Mouse (Mus musculus): Measurements from ENCODE around the gene D630003M21Rik. TPM values are rescaled to one million over a fixed set of nuclear protein-coding genes. Genes with fewer than 3 reads are reported as not detected.

D630003M21Rik gene
- polyA plus RNA-seq, 1 experiment, result 2.8 TPM

DNA sequence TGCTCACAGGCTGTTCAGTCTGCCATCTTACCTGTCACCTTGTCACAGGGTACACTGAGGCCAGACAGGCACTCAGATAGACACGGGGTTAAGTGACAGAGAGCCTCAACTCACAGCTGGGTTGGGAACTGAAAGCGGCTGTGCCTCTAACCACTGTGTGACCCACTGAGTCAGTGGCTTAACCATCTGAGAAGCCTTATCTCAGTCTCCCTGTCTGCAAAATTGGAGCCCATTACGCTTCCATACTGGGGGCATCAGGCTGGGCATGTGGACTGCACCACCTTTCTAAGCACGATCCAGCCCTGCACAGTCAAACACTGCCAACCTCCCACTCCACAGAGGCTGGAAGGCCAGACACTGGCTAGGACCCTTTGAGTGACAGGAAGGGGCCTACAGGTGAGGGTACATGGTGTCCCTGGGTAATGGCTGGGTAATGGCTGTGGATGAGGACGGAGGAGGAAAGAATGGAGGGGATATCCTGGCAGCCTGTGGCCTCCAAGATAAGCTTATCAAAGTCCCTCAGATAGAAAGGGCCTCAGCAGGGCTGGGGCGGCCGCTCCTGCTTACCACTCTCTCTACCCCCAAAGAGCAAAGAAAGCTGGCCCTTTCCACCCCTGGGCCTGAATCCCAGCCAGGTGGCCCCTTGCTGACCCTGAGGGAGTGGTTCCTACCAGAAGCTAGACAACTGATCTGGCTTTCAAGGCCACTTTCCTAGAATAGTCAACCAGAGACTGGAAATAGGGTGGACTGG is 87.2 kb downstream of the D630003M21Rik start:
- Histone ChIP-seq H3K36me3 (ENCODE audit: control insufficient read depth, insufficient read depth, low read length) (no peaks in the 10 kb centered on the region), H3K4me1 (ENCODE audit: control insufficient read depth, insufficient read depth, low read length) (peaks cover 2% of the 10 kb centered on the region; the same call in 1 of the 2 replicates), H3K27me3 (ENCODE audit: control insufficient read depth, insufficient read depth, low read length) (no peaks in the 10 kb centered on the region), H3K27ac (ENCODE audit: control insufficient read depth, insufficient read depth, low read depth, low read length) (no peak overlapping the region), H3K4me3 (ENCODE audit: control insufficient read depth, low read depth, low read length) (no peak overlapping the region)
- TF ChIP-seq CTCF (IDR thresholded peaks at IDR 0.05; ENCODE audit: control insufficient read depth, insufficient read depth, insufficient replicate concordance, low read depth, low read length) (no peak), POLR2A (IDR thresholded peaks at IDR 0.05; ENCODE audit: control insufficient read depth, low read depth, low read length) (no peak)

DNA sequence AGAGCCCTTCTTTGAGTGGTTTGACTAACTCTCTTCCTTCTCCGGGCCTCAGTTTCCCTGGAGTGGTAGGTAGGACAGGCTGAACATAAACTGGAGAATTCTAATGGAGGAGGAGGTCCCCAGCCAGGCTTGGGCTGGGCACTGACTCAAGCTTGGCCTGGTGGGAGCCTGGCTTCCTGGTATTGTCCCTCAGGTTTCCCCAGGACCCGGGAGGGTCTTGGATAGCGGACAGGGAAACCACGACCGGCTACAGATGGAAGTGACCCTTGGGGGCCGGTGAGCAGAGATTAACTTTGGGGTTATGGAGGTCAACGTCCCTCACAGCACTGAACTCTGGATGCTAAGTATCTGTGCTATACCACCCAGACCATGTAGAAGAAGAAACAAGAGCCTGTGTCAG is 87.8 kb downstream of the D630003M21Rik start:
- H3K4me3 ChIP-seq (ENCODE audit: control insufficient read depth, low read depth, low read length), result no peak overlapping the region
- H3K27ac ChIP-seq (ENCODE audit: control insufficient read depth, insufficient read depth, low read depth, low read length), result no peak overlapping the region
- H3K27me3 ChIP-seq (ENCODE audit: control insufficient read depth, insufficient read depth, low read length), result no peaks in the 10 kb centered on the region
- no peaks in the 10 kb centered on the region for H3K36me3 ChIP-seq (ENCODE audit: control insufficient read depth, insufficient read depth, low read length)
- TF ChIP-seq CTCF (IDR thresholded peaks at IDR 0.05; ENCODE audit: control insufficient read depth, insufficient read depth, insufficient replicate concordance, low read depth, low read length) (no peak), POLR2A (IDR thresholded peaks at IDR 0.05; ENCODE audit: control insufficient read depth, low read depth, low read length) (no peak)
- H3K4me1 ChIP-seq (ENCODE audit: control insufficient read depth, insufficient read depth, low read length), result peaks cover 2% of the 10 kb centered on the region; the same call in 1 of the 2 replicates

DNA sequence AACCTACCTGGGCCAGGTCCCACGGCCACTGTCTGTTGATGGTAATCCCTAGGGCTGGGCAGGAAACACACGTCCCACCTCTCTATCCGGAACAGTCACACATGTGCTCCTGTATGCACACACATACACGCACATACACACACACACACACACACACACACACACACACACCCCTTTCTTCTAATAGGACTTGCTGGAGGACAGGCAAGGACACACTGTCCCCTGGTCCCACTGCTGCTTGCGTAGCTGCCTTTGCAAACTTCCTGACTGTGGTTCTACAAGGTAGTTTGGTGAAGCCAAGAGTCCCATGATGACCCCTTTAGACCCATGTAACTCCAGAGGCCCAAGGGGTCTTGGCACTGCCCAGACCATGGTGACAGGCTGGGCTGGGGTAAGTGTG is 88.4 kb downstream of the D630003M21Rik start:
- Histone ChIP-seq H3K27ac (ENCODE audit: control insufficient read depth, insufficient read depth, low read depth, low read length) (no peak overlapping the region), H3K27me3 (ENCODE audit: control insufficient read depth, insufficient read depth, low read length) (no peaks in the 10 kb centered on the region), H3K4me1 (ENCODE audit: control insufficient read depth, insufficient read depth, low read length) (peaks cover 2% of the 10 kb centered on the region; the same call in 1 of the 2 replicates), H3K36me3 (ENCODE audit: control insufficient read depth, insufficient read depth, low read length) (no peaks in the 10 kb centered on the region), H3K4me3 (ENCODE audit: control insufficient read depth, low read depth, low read length) (no peak overlapping the region)
- TF ChIP-seq CTCF (IDR thresholded peaks at IDR 0.05; ENCODE audit: control insufficient read depth, insufficient read depth, insufficient replicate concordance, low read depth, low read length) (no peak), POLR2A (IDR thresholded peaks at IDR 0.05; ENCODE audit: control insufficient read depth, low read depth, low read length) (no peak)

DNA sequence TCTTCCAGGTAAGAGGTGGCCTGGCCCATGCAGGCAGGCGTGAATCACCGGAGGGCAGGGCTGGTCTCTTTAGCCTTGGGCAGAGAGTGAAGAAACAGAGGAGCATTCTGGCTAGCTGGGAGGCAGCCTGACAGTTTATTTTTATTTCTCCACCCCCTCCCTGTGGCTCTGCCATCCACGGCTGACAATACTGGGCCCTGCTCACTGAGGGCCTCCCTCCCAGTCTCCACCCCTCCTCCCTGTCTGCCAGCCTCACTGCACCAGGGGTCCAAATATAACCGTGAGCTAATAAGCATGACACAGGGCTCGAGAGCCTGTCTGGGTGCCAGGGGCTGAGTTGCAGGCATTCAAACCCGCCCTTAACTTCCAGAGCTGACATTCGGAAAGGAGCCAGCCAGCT is 89.4 kb downstream of the D630003M21Rik start:
- TF ChIP-seq CTCF (IDR thresholded peaks at IDR 0.05; ENCODE audit: control insufficient read depth, insufficient read depth, insufficient replicate concordance, low read depth, low read length) (no peak), POLR2A (IDR thresholded peaks at IDR 0.05; ENCODE audit: control insufficient read depth, low read depth, low read length) (no peak)
- Histone ChIP-seq H3K36me3 (ENCODE audit: control insufficient read depth, insufficient read depth, low read length) (no peaks in the 10 kb centered on the region), H3K4me1 (ENCODE audit: control insufficient read depth, insufficient read depth, low read length) (peaks cover 2% of the 10 kb centered on the region; the same call in 1 of the 2 replicates), H3K27me3 (ENCODE audit: control insufficient read depth, insufficient read depth, low read length) (no peaks in the 10 kb centered on the region), H3K27ac (ENCODE audit: control insufficient read depth, insufficient read depth, low read depth, low read length) (peak overlapping the region; percentile 27; the same call in 1 of the 2 replicates), H3K4me3 (ENCODE audit: control insufficient read depth, low read depth, low read length) (no peak overlapping the region)

DNA sequence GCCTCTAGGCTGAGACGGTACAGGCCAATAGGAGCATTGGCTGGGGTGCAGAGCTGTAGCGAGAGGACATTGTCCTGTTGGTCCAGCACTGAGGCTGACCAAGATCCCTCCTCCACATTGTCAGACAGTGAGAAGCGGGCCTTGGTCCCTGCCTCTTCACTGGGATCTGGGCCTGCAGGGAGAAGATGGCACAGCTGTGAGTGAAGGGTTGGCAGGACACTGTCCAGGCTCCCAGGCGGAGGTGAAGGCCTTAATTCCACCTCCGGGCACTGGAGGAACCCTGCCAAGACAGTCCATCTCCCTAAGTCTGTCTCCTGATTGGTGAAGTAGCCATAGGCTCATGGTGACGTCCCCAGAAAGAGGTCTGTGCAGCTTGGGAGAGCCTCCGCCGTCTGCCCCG is 90.2 kb downstream of the D630003M21Rik start:
- Histone ChIP-seq H3K4me3 (ENCODE audit: control insufficient read depth, low read depth, low read length) (no peak overlapping the region), H3K4me1 (ENCODE audit: control insufficient read depth, insufficient read depth, low read length) (peaks cover 2% of the 10 kb centered on the region; the same call in 1 of the 2 replicates), H3K27me3 (ENCODE audit: control insufficient read depth, insufficient read depth, low read length) (no peaks in the 10 kb centered on the region), H3K36me3 (ENCODE audit: control insufficient read depth, insufficient read depth, low read length) (no peaks in the 10 kb centered on the region), H3K27ac (ENCODE audit: control insufficient read depth, insufficient read depth, low read depth, low read length) (no peak overlapping the region)
- TF ChIP-seq POLR2A (IDR thresholded peaks at IDR 0.05; ENCODE audit: control insufficient read depth, low read depth, low read length), result no peak
- TF ChIP-seq CTCF (IDR thresholded peaks at IDR 0.05; ENCODE audit: control insufficient read depth, insufficient read depth, insufficient replicate concordance, low read depth, low read length), result no peak

DNA sequence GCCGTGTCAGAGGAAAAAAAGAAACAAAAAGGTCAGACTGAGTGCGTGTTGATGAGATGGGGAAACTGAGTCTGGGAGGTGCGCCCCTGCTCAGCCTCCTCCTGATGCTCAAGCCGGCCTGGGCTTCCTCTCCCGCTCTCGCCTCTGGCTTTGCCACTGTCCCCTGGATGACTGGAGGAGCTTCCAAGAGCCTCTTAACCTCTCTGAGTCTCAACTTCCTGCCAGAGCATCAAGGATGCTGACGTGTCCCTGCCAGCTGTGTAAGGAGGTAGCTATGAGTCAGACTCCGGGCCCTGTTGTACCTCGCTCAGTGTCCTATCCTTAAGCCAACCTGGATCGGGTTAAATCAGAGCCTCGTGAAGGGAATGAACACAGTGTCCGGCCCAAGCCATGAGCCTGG is 91.3 kb downstream of the D630003M21Rik start:
- Histone ChIP-seq H3K27me3 (ENCODE audit: control insufficient read depth, insufficient read depth, low read length) (no peaks in the 10 kb centered on the region), H3K4me3 (ENCODE audit: control insufficient read depth, low read depth, low read length) (no peak overlapping the region), H3K27ac (ENCODE audit: control insufficient read depth, insufficient read depth, low read depth, low read length) (no peak overlapping the region), H3K4me1 (ENCODE audit: control insufficient read depth, insufficient read depth, low read length) (peaks cover 2% of the 10 kb centered on the region; the same call in 1 of the 2 replicates), H3K36me3 (ENCODE audit: control insufficient read depth, insufficient read depth, low read length) (no peaks in the 10 kb centered on the region)
- TF ChIP-seq POLR2A (IDR thresholded peaks at IDR 0.05; ENCODE audit: control insufficient read depth, low read depth, low read length) (no peak), CTCF (IDR thresholded peaks at IDR 0.05; ENCODE audit: control insufficient read depth, insufficient read depth, insufficient replicate concordance, low read depth, low read length) (no peak)

DNA sequence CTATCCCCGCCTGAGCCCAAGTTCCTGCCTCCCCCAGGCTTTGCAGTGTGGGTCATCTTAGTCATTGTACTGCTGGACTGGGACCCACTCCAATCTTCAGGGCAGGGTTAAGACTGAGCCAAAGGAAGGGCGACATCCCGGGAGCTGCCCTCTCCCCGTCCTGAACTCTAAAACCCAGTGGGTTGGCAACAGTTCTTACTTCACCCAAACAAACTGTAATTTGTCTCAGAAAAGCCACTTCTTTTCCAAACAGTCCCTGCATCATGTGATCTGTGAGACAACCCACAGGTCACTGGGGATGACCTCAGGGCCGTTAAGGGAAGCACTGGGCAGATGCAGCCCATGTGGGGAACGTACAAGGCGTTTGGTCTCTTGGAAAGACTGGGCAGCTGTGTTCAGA is 92.8 kb downstream of the D630003M21Rik start:
- Histone ChIP-seq H3K4me3 (ENCODE audit: control insufficient read depth, low read depth, low read length) (no peak overlapping the region), H3K27me3 (ENCODE audit: control insufficient read depth, insufficient read depth, low read length) (no peaks in the 10 kb centered on the region), H3K36me3 (ENCODE audit: control insufficient read depth, insufficient read depth, low read length) (no peaks in the 10 kb centered on the region), H3K4me1 (ENCODE audit: control insufficient read depth, insufficient read depth, low read length) (peaks cover 2% of the 10 kb centered on the region; the same call in 1 of the 2 replicates), H3K27ac (ENCODE audit: control insufficient read depth, insufficient read depth, low read depth, low read length) (no peak overlapping the region)
- TF ChIP-seq POLR2A (IDR thresholded peaks at IDR 0.05; ENCODE audit: control insufficient read depth, low read depth, low read length) (no peak), CTCF (IDR thresholded peaks at IDR 0.05; ENCODE audit: control insufficient read depth, insufficient read depth, insufficient replicate concordance, low read depth, low read length) (no peak)
